Mouse (Mus musculus): ENCODE results near the gene Kdsr.
"Not testable (repeated sequence)": the region's sequence is repeated elsewhere in the genome, so short reads cannot be mapped to it uniquely, and the experiment has no call there.

DNA sequence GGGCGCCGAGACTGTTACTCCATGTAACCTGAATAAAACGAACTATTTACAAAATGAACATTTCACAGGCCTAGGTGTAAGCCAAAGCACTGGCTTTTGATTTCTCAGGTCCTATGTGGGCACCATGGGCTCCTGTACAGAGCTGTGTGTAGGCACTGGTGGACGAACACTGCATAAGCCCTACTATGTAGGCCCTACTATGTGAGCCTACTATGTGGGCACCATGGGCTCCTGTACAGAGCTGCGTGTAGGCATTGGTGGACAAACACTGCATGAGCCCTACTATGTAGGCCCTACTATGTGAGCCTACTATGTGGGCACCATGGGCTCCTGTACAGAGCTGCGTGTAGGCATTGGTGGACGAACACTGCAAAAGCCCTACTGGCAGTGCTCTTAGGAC is 41.8 kb downstream of the Kdsr start:
- TF ChIP-seq MAZ (IDR thresholded peaks at IDR 0.05; ENCODE audit: low read depth, low read length); NELFE (IDR thresholded peaks at IDR 0.05; ENCODE audit: low read depth, low read length); POLR2A (IDR thresholded peaks at IDR 0.05; ENCODE audit: low read depth, low read length); TBP (conservative IDR thresholded peaks at IDR 0.05; ENCODE audit: low read depth, low read length); ETS1 (conservative IDR thresholded peaks at IDR 0.05; ENCODE audit: low read depth, low read length); KAT2A (IDR thresholded peaks at IDR 0.05; ENCODE audit: insufficient replicate concordance, low read length); EP300 (IDR thresholded peaks at IDR 0.05; ENCODE audit: low read length); ZMIZ1 (IDR thresholded peaks at IDR 0.05; ENCODE audit: low read depth, low read length); BHLHE40 (IDR thresholded peaks at IDR 0.05; ENCODE audit: low read depth, low read length); ZNF384 (IDR thresholded peaks at IDR 0.05; ENCODE audit: low read depth, low read length); MAFK (IDR thresholded peaks at IDR 0.05; ENCODE audit: insufficient replicate concordance, low read length); CHD1 (IDR thresholded peaks at IDR 0.05; ENCODE audit: low read depth, low read length); JUND (conservative IDR thresholded peaks at IDR 0.05; ENCODE audit: low read depth, low read length): not testable (repeated sequence)

Data from CH12.LX (cell line).